Mouse (Mus musculus): ENCODE measurements around the gene Neu4. TPM values are rescaled to one million over a fixed set of nuclear protein-coding genes. Genes with fewer than 3 reads are reported as not detected.

The Neu4 gene
- total and polyA plus RNA-seq, 2 experiments from 2014 or later, result 1.1 to 2.2 TPM

DNA sequence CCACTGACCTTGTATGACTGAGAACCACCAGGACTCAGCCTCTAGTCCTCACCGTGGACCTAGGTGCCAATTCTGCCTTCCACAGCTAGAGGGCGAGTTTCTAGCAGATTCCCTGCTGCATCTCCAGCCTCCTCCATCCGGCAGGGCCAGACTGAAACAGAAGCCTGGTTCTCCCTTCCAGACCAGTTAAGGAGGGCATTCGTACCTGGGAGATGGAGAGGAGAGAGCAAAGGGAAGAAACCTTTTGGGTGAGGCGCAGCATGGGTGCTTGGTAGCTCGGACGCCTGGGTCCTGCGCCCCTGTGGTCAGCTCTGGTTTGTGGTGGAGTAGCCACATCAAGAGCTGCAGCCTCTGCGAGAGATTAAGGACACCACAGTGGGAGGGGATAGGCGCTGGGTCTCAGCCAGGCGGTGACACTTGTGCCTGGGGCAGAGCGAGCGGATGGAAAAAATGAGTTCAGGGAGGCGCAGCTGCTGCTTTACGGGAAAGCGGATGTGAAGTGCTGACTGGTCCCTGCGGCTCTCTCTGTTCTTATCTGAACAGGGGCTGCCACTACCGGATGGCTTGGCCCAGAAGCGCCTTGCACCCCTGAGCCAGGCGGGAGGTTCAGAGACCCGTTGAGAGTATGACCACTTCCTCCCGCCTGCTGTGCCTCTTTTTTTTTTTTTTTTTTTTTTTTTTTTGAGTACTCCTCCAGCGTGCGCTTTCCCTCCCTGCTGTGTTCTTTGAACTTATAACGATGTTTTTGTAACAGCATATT is 14.9 kb downstream of the Neu4 start:
- peak overlapping the region; percentile 81 for H3K27ac ChIP-seq
- peak; percentile 93 for TF ChIP-seq CTCF (IDR thresholded peaks at IDR 0.05; ENCODE audit: low read depth)
- H3K36me3 ChIP-seq (ENCODE audit: insufficient read depth, low read length), result no peaks in the 10 kb centered on the region
- peak overlapping the region; percentile 47 for H3K4me3 ChIP-seq (ENCODE audit: low read length)
- H3K4me1 ChIP-seq (ENCODE audit: insufficient read depth, low read length), result 0 out of 2 replicates have a peak, but pooled peaks cover 3% of the 10 kb centered on the region
- peak; percentile 94 for ATAC-seq
- WGBS, result 0% methylated on average over 25 of the region's 25 CpGs
- H3K4me2 ChIP-seq (ENCODE audit: low read depth, low read length), result peak overlapping the region; percentile 79
- peak overlapping the region; percentile 69 for H3K9ac ChIP-seq (replicated peaks; ENCODE audit: low read length)
- peak; percentile 91 for DNase-seq (ENCODE audit: low spot score)
- no peaks in the 10 kb centered on the region for H3K9me3 ChIP-seq (ENCODE audit: low read length)
- H3K27me3 ChIP-seq (ENCODE audit: insufficient read depth, low read length), result no peaks in the 10 kb centered on the region

DNA sequence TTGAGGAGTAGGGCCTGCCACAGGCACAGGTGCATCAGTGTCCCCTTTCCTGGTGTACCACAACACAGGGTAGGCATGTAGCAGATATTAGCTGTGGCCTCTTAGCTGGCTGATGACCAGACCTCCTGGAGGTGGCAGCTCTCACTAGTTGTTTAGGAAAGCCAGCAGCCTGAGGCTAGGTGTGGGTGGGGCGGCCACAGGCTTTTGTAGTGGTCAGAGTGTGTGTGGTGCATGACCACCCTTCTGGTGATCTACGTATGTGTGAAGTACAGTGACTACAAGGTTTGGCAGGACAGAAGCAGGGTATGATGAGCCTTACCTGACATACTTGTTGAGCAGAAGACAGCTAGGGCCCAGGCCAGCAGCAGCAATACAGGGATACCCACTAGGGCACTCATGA is 20.1 kb downstream of the Neu4 start:
- Histone ChIP-seq H3K4me3 (ENCODE audit: low read length) (no peak overlapping the region), H3K4me2 (ENCODE audit: low read depth, low read length) (no peak overlapping the region), H3K9ac (replicated peaks; ENCODE audit: low read length) (no peak overlapping the region), H3K27ac (no peak overlapping the region), H3K9me3 (ENCODE audit: low read length) (no peaks in the 10 kb centered on the region), H3K36me3 (ENCODE audit: insufficient read depth, low read length) (no peaks in the 10 kb centered on the region), H3K27me3 (ENCODE audit: insufficient read depth, low read length) (no peaks in the 10 kb centered on the region), H3K4me1 (ENCODE audit: insufficient read depth, low read length) (0 out of 2 replicates have a peak, but pooled peaks cover 3% of the 10 kb centered on the region)
- DNase-seq (ENCODE audit: low spot score) (no peak), ATAC-seq (no peak)
- no peak for TF ChIP-seq CTCF (IDR thresholded peaks at IDR 0.05; ENCODE audit: low read depth)
- WGBS, result 96% methylated on average over 2 of the region's 2 CpGs

DNA sequence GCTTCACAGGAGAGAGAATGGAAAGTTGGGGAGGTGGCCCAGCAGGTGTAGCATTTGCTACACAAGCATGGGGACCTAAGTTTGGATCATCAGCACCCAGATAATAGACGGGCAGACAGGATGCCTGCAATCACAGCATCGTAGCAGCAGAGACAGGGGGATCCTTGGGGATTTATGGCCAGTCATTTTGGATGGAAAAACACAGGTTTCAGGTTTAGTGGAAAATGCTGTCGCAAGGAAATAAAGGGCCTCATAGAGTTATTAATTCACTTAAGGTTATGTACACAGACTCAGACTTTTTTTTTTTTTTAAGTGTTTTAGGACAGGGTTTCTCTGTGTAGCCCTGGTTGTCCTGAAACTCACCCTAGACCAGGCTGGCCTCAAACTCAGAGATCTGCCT is 25.3 kb downstream of the Neu4 start:
- Histone ChIP-seq H3K9ac (replicated peaks; ENCODE audit: low read length) (no peak overlapping the region), H3K4me2 (ENCODE audit: low read depth, low read length) (no peak overlapping the region), H3K4me3 (ENCODE audit: low read length) (no peak overlapping the region), H3K27ac (no peak overlapping the region), H3K4me1 (ENCODE audit: insufficient read depth, low read length) (no peaks in the 10 kb centered on the region), H3K27me3 (ENCODE audit: insufficient read depth, low read length) (no peaks in the 10 kb centered on the region), H3K9me3 (ENCODE audit: low read length) (no peaks in the 10 kb centered on the region), H3K36me3 (ENCODE audit: insufficient read depth, low read length) (no peaks in the 10 kb centered on the region)
- no peak for ATAC-seq
- no peak for DNase-seq (ENCODE audit: low spot score)
- 77% methylated on average over 3 of the region's 3 CpGs for WGBS
- TF ChIP-seq CTCF (IDR thresholded peaks at IDR 0.05; ENCODE audit: low read depth), result no peak

DNA sequence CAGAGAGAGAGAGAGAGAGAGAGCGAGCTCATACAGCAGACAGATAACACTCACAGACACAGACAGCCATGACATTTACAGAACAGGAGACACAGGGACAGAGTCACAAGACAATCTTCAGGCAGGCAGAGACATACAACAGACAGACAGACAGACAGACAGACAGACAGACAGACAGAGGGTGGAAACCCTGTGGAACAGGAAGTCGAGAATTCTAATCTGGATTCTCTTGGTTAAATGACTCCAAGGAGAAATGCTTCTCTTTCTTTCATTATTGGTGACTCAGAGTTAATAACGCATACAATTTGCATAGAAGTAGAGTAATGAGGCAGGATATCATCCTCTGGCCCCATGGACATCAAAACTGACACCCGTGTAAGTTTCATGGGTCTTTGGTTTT is 26.3 kb downstream of the Neu4 start:
- 74% methylated on average over 4 of the region's 4 CpGs for WGBS
- no peak overlapping the region for H3K9ac ChIP-seq (replicated peaks; ENCODE audit: low read length)
- no peak for TF ChIP-seq CTCF (IDR thresholded peaks at IDR 0.05; ENCODE audit: low read depth)
- H3K4me3 ChIP-seq (ENCODE audit: low read length), result no peak overlapping the region
- ATAC-seq (no peak), DNase-seq (ENCODE audit: low spot score) (no peak)
- H3K4me2 ChIP-seq (ENCODE audit: low read depth, low read length), result no peak overlapping the region
- H3K4me1 ChIP-seq (ENCODE audit: insufficient read depth, low read length), result no peaks in the 10 kb centered on the region
- H3K27me3 ChIP-seq (ENCODE audit: insufficient read depth, low read length), result no peaks in the 10 kb centered on the region
- H3K9me3 ChIP-seq (ENCODE audit: low read length), result no peaks in the 10 kb centered on the region
- no peak overlapping the region for H3K27ac ChIP-seq
- no peaks in the 10 kb centered on the region for H3K36me3 ChIP-seq (ENCODE audit: insufficient read depth, low read length)

DNA sequence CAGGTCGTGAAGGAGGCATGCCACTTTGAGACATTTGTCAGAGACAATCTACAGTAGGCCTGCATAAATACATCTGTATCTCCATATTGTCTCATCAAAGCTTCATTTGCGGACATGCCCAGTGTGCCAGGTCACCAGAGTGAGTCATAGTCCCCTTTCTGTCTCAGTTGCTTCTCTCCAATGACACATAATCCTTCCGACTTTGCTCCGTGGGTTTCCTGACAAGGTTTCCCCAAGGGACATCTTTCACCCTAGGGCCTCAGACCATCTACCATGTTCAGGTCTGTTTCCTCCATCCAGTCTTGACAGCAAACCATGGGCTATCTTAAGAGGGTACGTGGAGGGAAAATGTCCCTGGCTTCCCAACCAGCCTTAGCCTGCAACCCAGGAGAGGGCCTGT is 30.9 kb downstream of the Neu4 start:
- no peaks in the 10 kb centered on the region for H3K9me3 ChIP-seq (ENCODE audit: low read length)
- no peak overlapping the region for H3K4me3 ChIP-seq (ENCODE audit: low read length)
- no peaks in the 10 kb centered on the region for H3K36me3 ChIP-seq (ENCODE audit: insufficient read depth, low read length)
- no peak overlapping the region for H3K27ac ChIP-seq
- H3K4me2 ChIP-seq (ENCODE audit: low read depth, low read length), result no peak overlapping the region
- no peaks in the 10 kb centered on the region for H3K4me1 ChIP-seq (ENCODE audit: insufficient read depth, low read length)
- DNase-seq (ENCODE audit: low spot score) (no peak), ATAC-seq (no peak)
- H3K9ac ChIP-seq (replicated peaks; ENCODE audit: low read length), result no peak overlapping the region
- no peaks in the 10 kb centered on the region for H3K27me3 ChIP-seq (ENCODE audit: insufficient read depth, low read length)
- TF ChIP-seq CTCF (IDR thresholded peaks at IDR 0.05; ENCODE audit: low read depth), result no peak
- 91% methylated on average over 5 of the region's 5 CpGs for WGBS

DNA sequence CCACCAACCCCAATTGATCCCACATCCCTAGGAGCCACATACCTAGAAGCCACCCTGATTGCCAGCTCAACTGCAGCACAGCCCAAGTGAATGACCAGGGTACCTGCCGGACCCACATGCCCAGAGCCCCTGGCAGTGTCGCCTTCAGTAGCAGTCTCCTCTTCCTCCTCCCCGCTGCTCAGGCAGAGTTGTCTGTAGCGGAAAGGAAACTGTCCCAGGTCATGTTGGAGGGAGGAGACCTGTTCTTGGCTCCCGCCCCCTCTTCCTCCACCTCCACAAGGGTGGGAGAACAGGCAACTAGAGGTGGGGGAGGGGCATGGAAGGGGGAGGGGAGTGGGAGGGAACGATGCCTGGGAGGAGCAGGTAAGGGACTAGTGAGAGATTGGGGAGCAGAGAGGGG is 32.1 kb downstream of the Neu4 start, which contains the start of gene Pdcd1:
Pdcd1 (minus strand) TSS at position 181 of the 400 bp plus-strand sequence.
- Histone ChIP-seq H3K9me3 (ENCODE audit: low read length) (no peaks in the 10 kb centered on the region), H3K36me3 (ENCODE audit: insufficient read depth, low read length) (no peaks in the 10 kb centered on the region), H3K27ac (no peak within 1 kb of the TSS), H3K27me3 (ENCODE audit: insufficient read depth, low read length) (no peaks in the 10 kb centered on the region), H3K4me1 (ENCODE audit: insufficient read depth, low read length) (no peaks in the 10 kb centered on the region), H3K9ac (replicated peaks; ENCODE audit: low read length) (no peak within 1 kb of the TSS), H3K4me3 (ENCODE audit: low read length) (no peak within 1 kb of the TSS), H3K4me2 (ENCODE audit: low read depth, low read length) (no peak within 1 kb of the TSS)
- 82% methylated on average over 6 of the region's 6 CpGs for WGBS
- DNase-seq (ENCODE audit: low spot score), result no peak
- no peak for TF ChIP-seq CTCF (IDR thresholded peaks at IDR 0.05; ENCODE audit: low read depth)
- no peak for ATAC-seq
